Mouse (Mus musculus): ENCODE results near the gene Apbb2.

Gene Apbb2

GRCm38 (mm10) chr5:66384806-66385446, 233.7 kb downstream of the Apbb2 start:
- no peak for DNase-seq (ENCODE audit: extremely low read depth, low read depth)

GRCm38 (mm10) chr5:66384114-66384513, 234.5 kb downstream of the Apbb2 start:
- no peak for DNase-seq (ENCODE audit: extremely low read depth, low read depth)

- no peak for DNase-seq (ENCODE audit: extremely low read depth, low read depth)
Observed at GRCm38 (mm10) chr5:66382111-66382510, 236.5 kb downstream of the Apbb2 start.

- DNase-seq (ENCODE audit: extremely low read depth, low read depth), result no peak
Observed at GRCm38 (mm10) chr5:66378968-66379367, 239.6 kb downstream of the Apbb2 start.

DNA sequence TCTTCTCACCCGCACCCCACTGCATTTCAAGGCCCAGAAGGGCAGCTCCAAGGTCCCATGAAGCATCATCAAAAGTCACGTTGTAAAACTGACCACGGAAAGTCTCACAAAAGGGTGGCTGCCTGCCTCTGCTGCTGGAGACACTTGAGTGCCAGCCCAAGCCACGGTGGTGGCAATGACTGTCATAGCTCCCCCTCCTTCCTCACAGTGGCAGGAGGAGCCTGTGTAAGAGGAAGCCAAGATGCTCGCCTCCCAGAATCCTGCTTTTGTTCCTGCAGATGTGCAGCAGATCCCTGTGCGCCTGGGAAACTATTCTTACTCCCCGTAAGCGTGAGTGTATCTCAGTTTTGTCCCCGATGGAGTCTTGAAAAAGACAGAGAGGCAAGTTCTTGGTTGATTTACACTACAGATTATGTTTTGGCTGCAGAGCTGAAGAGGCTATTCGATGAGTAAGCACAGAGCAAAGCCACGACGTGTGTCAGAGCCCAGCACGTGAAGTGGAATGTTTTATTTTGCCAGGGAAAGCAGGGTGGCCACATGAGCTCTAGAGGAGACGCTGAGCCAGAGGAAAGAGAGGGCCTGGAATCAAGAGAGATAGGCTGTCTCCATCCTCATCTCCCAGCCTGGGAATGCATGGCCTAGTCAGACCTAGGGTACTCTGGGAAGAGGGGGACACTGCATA, 241.9 kb downstream of the Apbb2 start:
- DNase-seq (ENCODE audit: extremely low read depth, low read depth), result no peak

DNA sequence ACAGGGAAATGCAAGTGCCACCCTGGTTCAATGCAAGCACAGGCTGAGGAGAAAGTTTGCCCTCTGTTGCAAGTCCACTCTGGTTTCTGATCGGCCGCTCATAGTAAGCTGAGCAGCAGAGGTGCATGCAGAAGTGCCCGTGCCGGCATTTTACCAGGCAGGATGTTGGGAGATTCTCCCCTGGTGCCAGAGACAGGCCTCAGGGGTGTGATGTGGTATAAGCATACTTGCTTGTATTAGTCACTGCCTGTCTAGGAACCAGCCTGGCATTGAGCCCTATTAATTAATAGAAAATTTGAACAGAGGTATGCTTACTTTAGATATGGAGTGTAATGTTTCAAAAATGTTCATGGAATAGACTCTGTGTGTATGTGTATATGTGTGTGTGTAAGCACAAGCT, 244.2 kb downstream of the Apbb2 start:
- no peak for DNase-seq (ENCODE audit: extremely low read depth, low read depth)

- DNase-seq (ENCODE audit: extremely low read depth, low read depth), result no peak
Observed at GRCm38 (mm10) chr5:66373515-66374164, 244.9 kb downstream of the Apbb2 start.

- no peak for DNase-seq (ENCODE audit: extremely low read depth, low read depth)
Observed at GRCm38 (mm10) chr5:66371131-66371530, 247.5 kb downstream of the Apbb2 start.

DNA sequence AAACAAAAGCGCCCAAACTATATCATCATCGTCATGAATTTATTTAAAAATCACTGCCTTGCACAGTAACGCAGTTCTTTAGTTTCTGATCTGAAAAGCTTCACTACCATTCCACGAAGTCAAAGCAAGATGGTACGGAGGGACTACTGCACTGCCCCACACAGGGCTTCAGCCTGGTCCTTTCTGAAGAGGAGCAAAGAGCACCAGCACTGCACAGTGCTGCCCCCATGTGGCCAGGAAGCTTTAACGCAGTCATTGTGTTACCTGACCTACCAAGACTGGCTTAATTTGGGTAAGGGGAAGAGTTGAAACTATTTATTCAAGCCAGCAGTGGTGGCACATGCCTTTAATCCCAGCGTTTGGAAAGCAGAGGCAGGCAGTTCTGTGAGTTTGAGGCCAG, 249.6 kb downstream of the Apbb2 start:
- DNase-seq (ENCODE audit: extremely low read depth, low read depth), result no peak

- no peak for DNase-seq (ENCODE audit: extremely low read depth, low read depth)
Observed at GRCm38 (mm10) chr5:66367641-66368040, 250.9 kb downstream of the Apbb2 start.

DNA sequence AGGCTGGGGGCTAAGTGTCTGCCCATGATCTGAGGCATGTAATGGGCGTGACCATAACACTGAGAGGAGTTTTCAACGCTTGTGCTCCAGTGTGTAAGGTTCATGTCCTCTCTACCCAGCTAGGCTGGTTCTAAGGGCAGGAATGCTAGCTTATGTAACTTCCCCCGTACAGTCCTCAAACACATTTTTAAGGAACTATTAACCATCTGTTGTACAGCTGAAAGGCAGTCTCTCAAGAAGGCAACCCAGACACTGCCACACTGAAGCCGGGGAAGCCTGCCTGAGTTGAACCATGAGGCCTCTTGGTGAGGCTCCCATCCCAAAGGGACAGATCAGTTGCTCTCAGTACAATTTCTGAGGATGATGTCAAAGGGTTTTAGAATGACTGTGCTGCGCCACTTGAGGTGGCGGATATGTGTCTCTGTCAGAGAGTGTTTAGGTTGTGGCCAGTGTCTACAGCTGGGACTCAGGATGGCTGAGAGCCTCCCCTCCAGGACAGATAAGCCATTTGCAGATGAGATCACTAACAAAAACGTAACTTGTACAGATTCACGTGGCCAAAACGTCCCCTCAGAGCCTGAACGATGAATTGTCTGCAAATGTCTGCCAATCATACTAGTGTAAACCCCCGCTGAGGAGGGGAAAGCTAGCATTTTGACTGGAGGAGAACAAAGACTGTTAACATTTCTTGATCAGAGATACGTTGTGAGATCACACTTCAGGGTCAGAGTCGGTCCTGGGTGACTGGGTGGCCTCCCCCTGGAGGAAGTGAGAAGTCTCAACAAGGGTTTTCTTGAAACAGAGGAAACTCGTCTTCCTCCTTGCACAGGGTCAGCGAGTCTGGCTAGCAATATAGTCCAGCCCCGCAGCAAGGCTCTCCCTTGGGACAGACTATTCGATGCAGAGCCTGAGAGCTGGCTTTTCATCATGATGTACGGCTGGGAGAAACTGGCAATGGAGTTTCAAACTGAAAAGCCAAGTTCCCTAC, 255.0 kb downstream of the Apbb2 start:
- no peak for DNase-seq (ENCODE audit: extremely low read depth, low read depth)

DNA sequence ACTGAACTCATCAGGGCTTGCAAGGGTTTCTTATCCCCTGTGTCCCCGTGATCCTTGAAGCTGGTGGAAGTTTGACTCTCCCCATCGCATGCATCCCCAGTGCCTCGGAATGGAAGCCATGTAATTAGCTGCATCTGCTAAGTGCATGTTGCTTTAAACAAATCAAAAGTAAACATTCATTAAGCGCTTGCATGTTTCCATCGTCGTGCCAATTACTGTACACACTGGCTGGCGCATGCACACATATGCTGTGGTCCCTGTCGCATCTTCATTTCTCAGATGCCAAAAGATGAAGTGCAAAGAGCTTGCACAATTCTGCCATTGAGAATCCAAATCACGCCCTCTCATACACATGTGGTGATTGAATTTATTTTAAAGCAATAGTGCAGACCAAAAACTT, 257.8 kb downstream of the Apbb2 start:
- DNase-seq (ENCODE audit: extremely low read depth, low read depth), result no peak

- DNase-seq (ENCODE audit: extremely low read depth, low read depth), result no peak
Observed at GRCm38 (mm10) chr5:66359742-66360423, 258.7 kb downstream of the Apbb2 start.

DNA sequence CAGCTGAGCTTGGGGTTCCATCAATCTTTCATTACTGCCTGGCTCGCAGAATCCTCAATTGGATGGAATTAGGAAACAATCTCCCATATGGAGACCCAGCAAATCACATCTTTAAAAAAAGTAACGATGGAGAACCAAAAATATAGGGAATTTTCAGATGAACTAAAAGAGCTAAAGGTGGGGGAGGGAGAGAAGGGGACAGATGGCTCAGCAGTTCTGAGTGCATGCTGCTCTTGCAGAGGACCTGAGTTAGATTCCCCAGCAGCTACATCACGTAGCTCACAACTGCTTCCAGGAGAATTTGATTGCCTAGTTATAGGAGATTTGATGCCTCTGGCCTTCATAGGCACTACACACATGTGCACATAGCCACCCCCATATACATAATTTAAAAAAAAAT, 263.4 kb downstream of the Apbb2 start:
- no peak for DNase-seq (ENCODE audit: extremely low read depth, low read depth)

- no peak for DNase-seq (ENCODE audit: extremely low read depth, low read depth)
Observed at GRCm38 (mm10) chr5:66353876-66354275, 264.7 kb downstream of the Apbb2 start.

- no peak for DNase-seq (ENCODE audit: extremely low read depth, low read depth)
Observed at GRCm38 (mm10) chr5:66351836-66352390, 266.7 kb downstream of the Apbb2 start.

DNA sequence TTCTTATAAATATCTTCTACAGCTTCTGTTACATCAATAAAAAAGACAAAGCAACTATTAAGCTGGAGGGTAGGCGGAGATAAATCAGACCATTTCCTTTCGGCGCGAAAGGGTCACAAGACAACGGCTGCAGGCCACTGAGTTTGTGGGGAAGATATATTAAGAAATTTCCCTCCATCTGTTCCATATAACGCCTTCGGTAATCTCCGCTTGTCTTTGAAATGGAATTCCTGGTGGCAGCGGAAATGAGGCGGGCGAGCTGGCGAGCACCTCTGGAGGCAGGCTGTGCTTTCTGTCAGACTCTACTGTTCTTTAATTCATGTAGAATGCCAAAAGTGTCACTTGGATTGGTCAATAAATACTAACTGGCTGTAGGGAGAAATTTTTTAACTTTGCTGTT, 267.5 kb downstream of the Apbb2 start:
- no peak for DNase-seq (ENCODE audit: extremely low read depth, low read depth)

GRCm38 (mm10) chr5:66350611-66351010, 268.0 kb downstream of the Apbb2 start:
- DNase-seq (ENCODE audit: extremely low read depth, low read depth), result no peak

GRCm38 (mm10) chr5:66348421-66348820, 270.2 kb downstream of the Apbb2 start:
- no peak for DNase-seq (ENCODE audit: extremely low read depth, low read depth)

DNA sequence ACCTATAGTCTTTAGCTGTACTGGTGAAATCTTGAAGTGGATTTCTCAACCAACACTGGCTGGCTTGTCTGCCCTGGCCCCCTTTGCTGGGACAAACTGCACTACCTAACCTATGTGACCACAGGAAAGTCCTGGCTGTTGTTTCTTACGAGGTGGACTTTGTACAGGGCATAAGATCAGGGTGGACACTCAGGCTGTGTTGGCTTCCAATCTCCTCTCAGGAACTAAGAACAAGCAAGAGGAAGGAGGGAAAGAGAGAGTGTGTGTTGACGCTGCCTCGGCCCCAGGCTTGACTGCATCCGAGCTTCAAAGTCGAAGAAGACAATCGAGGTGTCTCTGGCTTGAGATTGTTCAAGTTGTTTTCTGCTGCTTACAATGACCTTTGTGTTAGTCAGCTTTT, 271.8 kb downstream of the Apbb2 start:
- DNase-seq (ENCODE audit: extremely low read depth, low read depth), result no peak

DNA sequence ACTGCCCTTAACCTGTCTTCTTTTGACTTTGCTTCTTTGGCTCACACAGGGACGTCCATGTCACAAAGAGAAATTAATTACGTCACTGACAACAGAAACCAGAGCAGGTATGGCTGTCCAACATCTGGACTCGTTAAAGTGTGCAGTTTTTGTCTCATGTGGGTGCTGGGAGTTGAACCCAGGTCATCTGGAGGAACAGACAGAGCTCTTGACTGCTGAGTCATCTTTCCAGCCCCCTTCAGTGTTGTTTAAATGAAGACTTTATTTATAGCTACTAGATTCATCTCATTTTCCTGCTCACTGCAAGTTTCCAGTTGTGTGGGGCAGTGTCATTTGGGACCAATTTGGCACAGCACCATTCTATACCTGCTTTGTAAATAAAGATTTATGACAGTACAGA, 273.4 kb downstream of the Apbb2 start:
- no peak for DNase-seq (ENCODE audit: extremely low read depth, low read depth)

Measured in MEL-GATA-1-ER (cell line).